Mouse (Mus musculus): Measurements from ENCODE around the gene Jdp2.

DNA sequence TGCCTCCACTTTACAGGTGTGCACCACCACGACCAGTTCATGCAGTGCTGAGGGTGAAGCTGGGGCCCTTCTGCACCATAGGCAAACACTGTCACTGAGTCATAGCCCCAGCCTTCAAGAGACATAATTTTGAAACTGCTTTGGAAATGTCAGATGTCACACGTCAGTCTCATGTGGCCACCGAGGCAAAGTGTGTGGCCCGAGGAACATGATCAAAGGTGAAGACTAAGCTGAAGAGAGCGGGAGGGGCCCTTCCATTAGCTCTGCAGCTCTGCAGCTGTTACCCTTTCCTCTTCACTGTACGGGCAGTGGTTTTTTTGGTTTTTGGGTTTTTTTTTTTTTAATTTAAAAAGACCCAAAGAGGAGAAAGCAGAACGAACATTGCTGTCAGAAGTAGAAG is 25.8 kb downstream of the Jdp2 start:
- TF ChIP-seq CTCF (IDR thresholded peaks at IDR 0.05; ENCODE audit: low read depth, low read length) (no peak), POLR2A (IDR thresholded peaks at IDR 0.05; ENCODE audit: extremely low read depth, insufficient read depth, low read length) (no peak)

Measured in liver, adult 2 months (tissue).